Mouse (Mus musculus): ENCODE data around the gene Lamb3. TPM values are rescaled to one million over a fixed set of nuclear protein-coding genes. Genes with fewer than 3 reads are reported as not detected.
A peak's percentile ranks its signal among the peaks of the same experiment; 100 is the strongest.
"Not testable (repeated sequence)": the region's sequence is repeated elsewhere in the genome, so short reads cannot be mapped to it uniquely, and the experiment has no call there.

Gene Lamb3
- polyA plus RNA-seq, 1 experiment from 2014 or later = 9.6 TPM

GRCm38 (mm10) chr1:193274407-193275071 lies 67.0 kb downstream of the Lamb3 start:
- WGBS = 72% methylated on average over 8 of the region's 8 CpGs
- no peak for ATAC-seq (replicated peaks; ENCODE audit: extremely low read depth, insufficient read depth, low FRiP score)
- Histone ChIP-seq H3K4me2 (ENCODE audit: low read depth, low read length) (no peak overlapping the region), H3K27ac (ENCODE audit: low read length) (no peak overlapping the region), H3K9ac (ENCODE audit: low read length) (no peak overlapping the region), H3K9me3 (replicated peaks; ENCODE audit: control insufficient read depth, low read length) (no peaks in the 10 kb centered on the region), H3K4me3 (ENCODE audit: low read length) (no peak overlapping the region), H3K36me3 (ENCODE audit: control insufficient read depth, insufficient read depth) (no peaks in the 10 kb centered on the region), H3K4me1 (ENCODE audit: control insufficient read depth, insufficient read depth, low read length) (peaks cover 16% of the 10 kb centered on the region), H3K27me3 (ENCODE audit: control insufficient read depth, insufficient read depth, low read length) (no peaks in the 10 kb centered on the region)

DNA sequence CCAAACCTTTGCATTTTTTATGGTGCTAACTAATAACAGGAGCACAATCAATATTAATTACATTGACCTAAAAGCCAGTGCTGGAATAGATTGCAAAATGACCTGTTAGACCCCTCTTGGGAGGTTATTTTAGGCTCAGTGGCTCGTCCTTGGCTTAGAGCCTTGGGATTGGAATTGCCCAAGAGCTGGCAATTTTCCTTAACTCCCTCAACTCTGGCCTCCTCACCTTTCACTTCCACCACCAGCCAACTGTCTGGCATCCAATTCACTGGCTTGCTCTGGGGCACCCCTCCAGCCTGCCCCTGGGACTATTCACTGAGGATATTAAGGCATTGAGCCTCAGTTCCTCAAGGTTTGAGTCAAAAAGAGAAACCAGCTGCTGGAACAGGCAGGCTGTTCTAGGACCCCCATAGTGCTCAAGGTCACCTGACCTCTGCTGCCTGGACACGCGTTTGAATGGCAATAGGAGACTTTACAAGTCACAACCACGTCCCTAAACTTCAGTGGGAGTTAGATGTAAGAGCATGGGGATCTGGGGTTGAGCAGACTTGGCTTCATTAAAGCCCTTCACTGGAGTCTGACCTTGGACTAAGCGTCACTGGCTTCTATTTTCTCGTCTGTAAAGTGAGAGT lies 71.0 kb downstream of the Lamb3 start:
- 53% methylated on average over 6 of the region's 6 CpGs for WGBS
- Histone ChIP-seq H3K4me3 (ENCODE audit: low read length) (no peak overlapping the region), H3K27ac (ENCODE audit: low read length) (no peak overlapping the region), H3K27me3 (ENCODE audit: control insufficient read depth, insufficient read depth, low read length) (no peaks in the 10 kb centered on the region), H3K4me1 (ENCODE audit: control insufficient read depth, insufficient read depth, low read length) (peaks cover 7% of the 10 kb centered on the region), H3K9ac (ENCODE audit: low read length) (no peak overlapping the region), H3K9me3 (replicated peaks; ENCODE audit: control insufficient read depth, low read length) (no peaks in the 10 kb centered on the region), H3K4me2 (ENCODE audit: low read depth, low read length) (no peak overlapping the region), H3K36me3 (ENCODE audit: control insufficient read depth, insufficient read depth) (no peaks in the 10 kb centered on the region)
- no peak for ATAC-seq (replicated peaks; ENCODE audit: extremely low read depth, insufficient read depth, low FRiP score)

DNA sequence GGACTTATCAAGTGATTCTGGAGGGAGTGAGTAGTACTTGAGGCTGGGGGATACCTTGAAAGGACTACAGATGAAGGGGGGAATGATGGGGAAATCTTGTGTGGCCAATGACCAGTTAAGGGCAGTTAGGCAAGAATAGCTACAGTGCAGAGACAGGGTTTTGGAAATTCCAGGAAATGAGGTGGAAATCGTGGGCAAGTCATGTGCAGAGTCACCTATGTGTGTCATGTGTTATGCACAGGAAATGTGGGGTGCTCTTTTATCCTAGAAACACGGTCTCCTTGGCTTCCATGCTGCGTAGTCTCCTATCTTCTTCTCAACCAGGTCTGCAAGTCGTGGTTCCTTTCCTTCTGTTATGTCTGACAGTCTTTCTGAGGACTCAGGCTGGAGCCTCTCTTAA lies 72.0 kb downstream of the Lamb3 start:
- no peaks in the 10 kb centered on the region for H3K9me3 ChIP-seq (replicated peaks; ENCODE audit: control insufficient read depth, low read length)
- H3K36me3 ChIP-seq (ENCODE audit: control insufficient read depth, insufficient read depth) = no peaks in the 10 kb centered on the region
- H3K9ac ChIP-seq (ENCODE audit: low read length) = no peak overlapping the region
- no peak overlapping the region for H3K4me3 ChIP-seq (ENCODE audit: low read length)
- no peak overlapping the region for H3K27ac ChIP-seq (ENCODE audit: low read length)
- no peaks in the 10 kb centered on the region for H3K27me3 ChIP-seq (ENCODE audit: control insufficient read depth, insufficient read depth, low read length)
- WGBS = 76% methylated on average over 4 of the region's 4 CpGs
- peaks cover 4% of the 10 kb centered on the region for H3K4me1 ChIP-seq (ENCODE audit: control insufficient read depth, insufficient read depth, low read length)
- no peak for ATAC-seq (replicated peaks; ENCODE audit: extremely low read depth, insufficient read depth, low FRiP score)
- H3K4me2 ChIP-seq (ENCODE audit: low read depth, low read length) = no peak overlapping the region

GRCm38 (mm10) chr1:193281344-193281743 lies 73.8 kb downstream of the Lamb3 start:
- Histone ChIP-seq H3K4me1 (ENCODE audit: control insufficient read depth, insufficient read depth, low read length) (peaks cover 4% of the 10 kb centered on the region), H3K4me2 (ENCODE audit: low read depth, low read length) (no peak overlapping the region), H3K36me3 (ENCODE audit: control insufficient read depth, insufficient read depth) (no peaks in the 10 kb centered on the region), H3K27me3 (ENCODE audit: control insufficient read depth, insufficient read depth, low read length) (no peaks in the 10 kb centered on the region), H3K27ac (ENCODE audit: low read length) (no peak overlapping the region), H3K4me3 (ENCODE audit: low read length) (no peak overlapping the region), H3K9me3 (replicated peaks; ENCODE audit: control insufficient read depth, low read length) (no peaks in the 10 kb centered on the region), H3K9ac (ENCODE audit: low read length) (no peak overlapping the region)
- 86% methylated on average over 2 of the region's 2 CpGs for WGBS
- ATAC-seq (replicated peaks; ENCODE audit: extremely low read depth, insufficient read depth, low FRiP score) = no peak

GRCm38 (mm10) chr1:193284228-193284779 lies 76.8 kb downstream of the Lamb3 start:
- ATAC-seq (replicated peaks; ENCODE audit: extremely low read depth, insufficient read depth, low FRiP score) = no peak
- no peak overlapping the region for H3K27ac ChIP-seq (ENCODE audit: low read length)
- H3K36me3 ChIP-seq (ENCODE audit: control insufficient read depth, insufficient read depth) = no peaks in the 10 kb centered on the region
- no peak overlapping the region for H3K4me3 ChIP-seq (ENCODE audit: low read length)
- WGBS = 81% methylated on average over 7 of the region's 7 CpGs
- H3K9ac ChIP-seq (ENCODE audit: low read length) = no peak overlapping the region
- H3K9me3 ChIP-seq (replicated peaks; ENCODE audit: control insufficient read depth, low read length) = no peaks in the 10 kb centered on the region
- no peaks in the 10 kb centered on the region; the same call in 1 of the 2 replicates for H3K4me1 ChIP-seq (ENCODE audit: control insufficient read depth, insufficient read depth, low read length)
- no peaks in the 10 kb centered on the region for H3K27me3 ChIP-seq (ENCODE audit: control insufficient read depth, insufficient read depth, low read length)
- H3K4me2 ChIP-seq (ENCODE audit: low read depth, low read length) = no peak overlapping the region

- H3K36me3 ChIP-seq (ENCODE audit: control insufficient read depth, insufficient read depth); H3K4me2 ChIP-seq (ENCODE audit: low read depth, low read length); H3K9me3 ChIP-seq (replicated peaks; ENCODE audit: control insufficient read depth, low read length); H3K9ac ChIP-seq (ENCODE audit: low read length); H3K4me1 ChIP-seq (ENCODE audit: control insufficient read depth, insufficient read depth, low read length); ATAC-seq (replicated peaks; ENCODE audit: extremely low read depth, insufficient read depth, low FRiP score); H3K4me3 ChIP-seq (ENCODE audit: low read length); H3K27me3 ChIP-seq (ENCODE audit: control insufficient read depth, insufficient read depth, low read length): not testable (repeated sequence)
- peak overlapping the region; percentile 10; the same call in 1 of the 2 replicates for H3K27ac ChIP-seq (ENCODE audit: low read length)
- WGBS = 65% methylated on average over 3 of the region's 3 CpGs
Observed at GRCm38 (mm10) chr1:193285766-193286325, 78.3 kb downstream of the Lamb3 start.

- ATAC-seq (replicated peaks; ENCODE audit: extremely low read depth, insufficient read depth, low FRiP score) = no peak
- Histone ChIP-seq H3K9me3 (replicated peaks; ENCODE audit: control insufficient read depth, low read length) (no peaks in the 10 kb centered on the region), H3K4me1 (ENCODE audit: control insufficient read depth, insufficient read depth, low read length) (no peaks in the 10 kb centered on the region; the same call in 1 of the 2 replicates)
Observed at GRCm38 (mm10) chr1:193287578-193287977, 80.1 kb downstream of the Lamb3 start.

DNA sequence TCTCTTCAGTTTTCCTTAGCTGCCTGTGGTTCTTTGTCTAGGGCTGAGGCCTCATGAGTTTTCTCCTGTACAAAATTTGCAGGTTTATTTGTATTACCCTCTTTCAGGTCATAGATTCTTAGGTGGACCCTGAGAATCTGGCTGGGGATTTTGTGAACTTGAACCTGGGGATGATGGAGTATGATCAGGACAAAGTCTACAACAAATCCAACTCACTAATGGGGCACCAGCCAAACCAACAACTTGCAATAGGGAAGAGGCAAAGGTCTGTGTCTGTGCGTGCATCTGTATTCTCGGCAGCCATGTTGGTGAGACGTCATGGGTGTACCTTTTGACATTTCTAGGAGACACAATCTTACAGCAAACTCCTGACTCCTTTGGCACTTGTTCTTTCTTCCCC lies 81.6 kb downstream of the Lamb3 start:
- Histone ChIP-seq H3K9ac (ENCODE audit: low read length) (no peak overlapping the region), H3K9me3 (replicated peaks; ENCODE audit: control insufficient read depth, low read length) (no peaks in the 10 kb centered on the region), H3K4me3 (ENCODE audit: low read length) (no peak overlapping the region), H3K27me3 (ENCODE audit: control insufficient read depth, insufficient read depth, low read length) (no peaks in the 10 kb centered on the region), H3K27ac (ENCODE audit: low read length) (no peak overlapping the region), H3K36me3 (ENCODE audit: control insufficient read depth, insufficient read depth) (no peaks in the 10 kb centered on the region), H3K4me2 (ENCODE audit: low read depth, low read length) (no peak overlapping the region), H3K4me1 (ENCODE audit: control insufficient read depth, insufficient read depth, low read length) (no peaks in the 10 kb centered on the region; the same call in 1 of the 2 replicates)
- WGBS = 86% methylated on average over 3 of the region's 3 CpGs
- no peak for ATAC-seq (replicated peaks; ENCODE audit: extremely low read depth, insufficient read depth, low FRiP score)

More at GRCm38 (mm10) chr1:193287578-193287977, 80.1 kb downstream of the Lamb3 start:
- Histone ChIP-seq H3K36me3 (ENCODE audit: control insufficient read depth, insufficient read depth) (no peaks in the 10 kb centered on the region), H3K4me2 (ENCODE audit: low read depth, low read length) (no peak overlapping the region), H3K27ac (ENCODE audit: low read length) (no peak overlapping the region), H3K27me3 (ENCODE audit: control insufficient read depth, insufficient read depth, low read length) (no peaks in the 10 kb centered on the region), H3K4me3 (ENCODE audit: low read length) (no peak overlapping the region), H3K9ac (ENCODE audit: low read length) (no peak overlapping the region)
- WGBS = 85% methylated on average over 2 of the region's 2 CpGs

DNA sequence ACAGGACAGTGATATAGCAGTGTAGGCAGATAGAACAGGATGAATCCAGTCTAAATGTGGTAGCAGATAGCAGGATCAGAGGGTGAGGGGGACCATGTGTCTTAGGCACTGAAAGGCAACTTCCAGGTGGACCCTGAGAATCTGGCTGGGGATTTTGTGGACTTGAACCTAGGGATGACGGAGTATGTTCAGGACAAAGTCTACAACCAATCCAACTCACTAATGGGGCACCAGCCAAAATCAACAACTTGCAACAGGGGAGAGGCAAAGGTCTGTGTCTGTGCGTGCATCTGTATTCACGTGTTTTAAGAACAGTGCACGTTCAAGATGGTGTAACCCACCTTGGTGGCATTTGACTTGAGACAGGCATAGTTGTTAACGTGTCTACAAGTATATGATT lies 82.4 kb downstream of the Lamb3 start:
- Histone ChIP-seq H3K4me3 (ENCODE audit: low read length) (no peak overlapping the region), H3K27me3 (ENCODE audit: control insufficient read depth, insufficient read depth, low read length) (no peaks in the 10 kb centered on the region), H3K36me3 (ENCODE audit: control insufficient read depth, insufficient read depth) (no peaks in the 10 kb centered on the region), H3K27ac (ENCODE audit: low read length) (no peak overlapping the region), H3K9ac (ENCODE audit: low read length) (no peak overlapping the region), H3K9me3 (replicated peaks; ENCODE audit: control insufficient read depth, low read length) (no peaks in the 10 kb centered on the region), H3K4me1 (ENCODE audit: control insufficient read depth, insufficient read depth, low read length) (no peaks in the 10 kb centered on the region), H3K4me2 (ENCODE audit: low read depth, low read length) (no peak overlapping the region)
- 72% methylated on average over 5 of the region's 5 CpGs for WGBS
- ATAC-seq (replicated peaks; ENCODE audit: extremely low read depth, insufficient read depth, low FRiP score) = no peak
